Mouse (Mus musculus) lung, postnatal 25 days (tissue): ENCODE measurements around the gene Ndrg4.
A peak's percentile ranks its signal among the peaks of the same experiment; 100 is the strongest.

Experiments
- DNase-seq: peaks from one replicate; pipeline ENCODE4 v3.0.0; 2022; ENCODE audit warnings: low spot score

Gene Ndrg4

DNA sequence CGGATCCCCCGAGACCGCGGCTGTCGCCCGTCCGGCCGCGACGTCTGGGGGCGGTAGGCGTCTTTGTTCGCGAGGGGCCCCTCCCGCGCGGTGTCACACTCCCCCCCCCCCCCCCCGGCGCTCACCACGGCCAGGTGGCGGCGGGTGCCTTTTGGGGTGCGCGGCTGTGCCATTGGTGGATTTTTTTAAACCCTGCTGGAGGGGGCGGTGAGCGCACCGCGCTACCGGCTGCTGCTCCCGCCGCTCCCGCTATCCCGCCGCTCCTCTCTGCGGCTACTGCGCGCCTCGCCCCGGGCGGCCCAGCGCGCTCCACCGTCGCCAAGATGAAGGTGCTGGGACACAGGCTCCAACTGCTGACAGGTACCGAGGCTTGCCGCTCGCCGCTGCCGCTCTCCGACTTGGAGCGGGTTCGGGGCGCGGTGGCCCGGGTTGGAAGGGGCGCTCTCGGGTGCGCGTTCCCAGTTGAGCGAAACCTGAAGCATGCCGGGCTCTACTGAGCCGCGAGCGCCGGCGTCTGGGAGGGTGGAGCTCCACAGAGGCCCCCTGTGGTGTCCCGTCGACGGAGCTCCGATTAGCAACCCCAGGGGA lies 1.3 kb downstream of the Ndrg4 start:
- no peak for DNase-seq

- peak; percentile 60 for DNase-seq
Observed at GRCm38 (mm10) chr8:95688073-95688672, 11.4 kb downstream of the Ndrg4 start.

DNA sequence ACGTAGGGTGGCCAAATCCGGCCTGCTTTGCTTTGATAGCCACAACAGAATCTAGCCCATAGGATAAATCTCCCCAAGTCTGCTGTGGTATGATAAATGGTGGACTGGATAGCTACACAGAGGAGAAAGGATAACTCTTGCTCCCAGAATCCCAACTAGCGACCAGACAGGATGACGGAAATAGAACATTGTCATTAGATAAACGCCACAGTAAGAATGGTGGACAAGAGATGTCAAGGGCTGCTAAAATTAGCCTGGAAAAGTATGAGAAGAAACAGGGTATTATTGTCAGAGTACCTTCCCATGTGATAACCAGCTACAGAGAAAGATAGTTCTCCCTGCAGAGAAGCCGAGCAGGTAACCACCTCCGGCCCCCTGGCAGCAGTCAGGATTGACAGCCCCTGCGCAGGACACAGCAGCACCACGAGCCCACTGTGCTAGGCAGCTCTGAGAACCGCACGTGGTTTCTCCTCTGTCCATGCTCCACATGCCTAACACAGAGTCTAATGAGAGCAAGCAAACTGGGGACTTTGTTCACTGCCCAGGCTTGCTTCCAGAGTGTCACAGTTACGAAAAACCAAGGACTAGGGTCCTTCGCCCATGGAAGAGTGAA lies 14.3 kb downstream of the Ndrg4 start:
- DNase-seq = no peak

DNA sequence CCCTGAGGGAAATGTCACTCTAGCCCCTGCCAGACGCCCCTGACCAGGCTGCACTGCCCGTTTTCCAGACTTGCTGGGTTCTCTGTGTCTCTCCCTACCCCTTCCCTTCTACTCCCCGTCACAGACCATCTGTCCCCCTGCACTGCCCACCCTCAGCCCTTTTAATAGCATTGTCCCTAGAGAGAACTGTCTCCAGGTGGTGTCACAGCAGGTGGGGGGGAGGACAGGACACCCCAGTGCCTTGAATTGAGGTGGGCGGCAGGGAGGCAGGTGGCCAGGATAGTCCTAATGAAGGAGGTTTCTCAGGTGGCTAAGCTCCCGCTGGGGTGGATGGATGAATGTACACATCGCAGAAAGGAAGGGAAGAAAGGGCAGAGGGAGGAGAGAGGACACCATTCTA lies 17.9 kb downstream of the Ndrg4 start:
- no peak for DNase-seq

DNA sequence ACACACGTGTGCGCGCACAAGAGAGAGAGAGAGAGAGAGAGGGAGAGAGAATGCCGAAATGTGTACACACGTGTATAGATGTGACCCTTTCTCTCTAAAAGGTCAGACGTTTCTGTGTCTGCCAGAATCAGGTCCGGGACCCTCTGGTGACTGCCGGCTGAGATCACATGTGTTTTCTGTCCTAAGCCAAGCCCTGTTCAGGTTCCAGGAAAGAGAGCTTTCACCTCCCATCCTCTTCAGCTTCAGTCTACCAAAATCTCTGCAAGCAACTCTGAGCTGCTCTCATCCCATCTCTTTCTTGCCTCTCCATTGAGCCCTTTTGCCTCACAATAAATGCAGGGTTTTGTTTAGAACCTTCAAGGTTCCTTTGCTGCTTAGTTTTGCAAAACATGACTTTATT lies 19.9 kb downstream of the Ndrg4 start:
- no peak for DNase-seq

GRCm38 (mm10) chr8:95697128-95697527 lies 20.3 kb downstream of the Ndrg4 start:
- DNase-seq = peak; percentile 70

GRCm38 (mm10) chr8:95698179-95698578 lies 21.4 kb downstream of the Ndrg4 start:
- DNase-seq = no peak

DNA sequence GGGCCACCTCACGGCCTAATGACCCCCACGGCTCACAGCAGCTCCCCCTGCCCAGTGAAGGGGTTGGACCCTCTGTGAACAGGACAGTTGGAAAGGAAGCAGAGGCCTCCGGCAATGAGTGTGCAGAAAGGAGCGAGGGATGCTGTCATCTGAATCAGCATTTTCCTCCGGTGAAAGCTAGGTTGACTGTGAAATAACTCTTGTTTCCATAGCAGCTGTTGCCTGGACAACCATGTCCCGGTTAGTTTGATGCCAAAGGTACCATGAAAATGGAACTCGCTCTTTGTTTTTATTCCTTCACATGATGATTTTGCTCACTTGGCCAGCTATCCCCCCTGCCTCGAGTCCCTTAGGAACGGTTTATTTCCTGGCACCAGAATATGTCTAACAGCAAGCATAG lies 23.5 kb downstream of the Ndrg4 start:
- no peak for DNase-seq

DNA sequence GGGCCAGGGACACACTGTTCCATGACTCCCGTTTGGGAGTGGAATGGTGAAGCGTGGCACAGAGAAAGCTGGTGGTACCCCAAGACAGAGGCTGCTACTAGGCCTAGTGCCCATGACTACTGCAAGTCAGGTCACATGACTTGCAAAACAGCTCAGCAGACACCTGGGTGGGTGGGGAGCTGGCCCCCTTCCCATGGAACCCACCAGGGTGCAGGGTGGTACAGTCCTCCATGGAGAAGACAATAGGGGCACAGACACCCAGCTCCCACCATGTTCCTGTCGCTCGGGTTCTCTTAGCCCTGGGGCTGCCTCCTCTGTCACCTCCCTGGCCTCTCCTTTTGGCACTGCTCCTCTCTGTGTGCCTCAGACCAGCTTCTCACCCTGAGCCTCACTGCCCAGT lies 25.0 kb downstream of the Ndrg4 start:
- DNase-seq = no peak

DNA sequence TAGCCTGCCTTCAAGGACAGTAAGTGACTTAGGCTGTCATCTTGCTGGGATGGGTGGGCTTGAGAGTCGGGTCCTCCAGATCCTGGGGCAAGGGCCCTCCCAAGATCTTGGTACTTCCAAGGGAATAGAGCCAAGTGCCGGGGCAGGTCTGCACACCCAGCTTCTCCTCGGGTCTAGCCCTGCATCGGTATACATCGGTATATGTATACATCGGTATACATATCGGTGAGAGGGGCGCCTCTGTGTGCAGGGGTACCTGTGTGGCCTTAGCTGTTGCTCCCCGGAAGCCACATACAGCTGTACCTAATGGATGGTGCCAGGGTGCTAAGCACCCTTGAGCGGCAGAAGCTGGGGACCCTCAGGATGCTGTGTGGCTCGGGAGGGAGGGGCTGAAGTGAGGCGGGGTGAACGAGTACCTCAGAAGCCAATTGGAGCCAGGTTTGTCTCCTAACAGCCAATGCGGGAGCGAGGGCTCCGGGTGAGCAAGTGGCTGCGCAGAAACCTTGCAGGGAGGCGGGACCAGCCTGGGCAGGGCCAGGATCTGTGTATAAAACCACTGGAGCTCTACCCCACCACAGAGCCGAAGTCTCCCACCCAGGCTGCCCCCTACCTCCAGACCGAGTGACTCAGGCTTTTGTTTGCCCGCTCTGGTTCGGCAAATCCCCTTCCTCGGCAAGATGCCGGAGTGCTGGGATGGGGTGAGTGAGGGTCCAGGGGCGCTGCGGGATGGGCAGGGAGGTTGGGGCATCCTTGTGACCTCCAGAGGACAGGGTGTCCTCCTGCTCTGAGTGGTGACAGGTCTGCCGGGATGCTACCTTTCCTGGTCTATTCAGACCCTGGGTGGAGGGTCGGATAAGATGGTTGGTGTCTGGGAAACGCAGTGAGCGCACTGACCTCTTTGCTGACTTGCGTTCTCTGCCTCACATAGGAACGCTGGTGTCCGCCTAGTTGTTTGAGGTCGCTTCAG lies 26.0 kb downstream of the Ndrg4 start:
- DNase-seq = peak; percentile 76

DNA sequence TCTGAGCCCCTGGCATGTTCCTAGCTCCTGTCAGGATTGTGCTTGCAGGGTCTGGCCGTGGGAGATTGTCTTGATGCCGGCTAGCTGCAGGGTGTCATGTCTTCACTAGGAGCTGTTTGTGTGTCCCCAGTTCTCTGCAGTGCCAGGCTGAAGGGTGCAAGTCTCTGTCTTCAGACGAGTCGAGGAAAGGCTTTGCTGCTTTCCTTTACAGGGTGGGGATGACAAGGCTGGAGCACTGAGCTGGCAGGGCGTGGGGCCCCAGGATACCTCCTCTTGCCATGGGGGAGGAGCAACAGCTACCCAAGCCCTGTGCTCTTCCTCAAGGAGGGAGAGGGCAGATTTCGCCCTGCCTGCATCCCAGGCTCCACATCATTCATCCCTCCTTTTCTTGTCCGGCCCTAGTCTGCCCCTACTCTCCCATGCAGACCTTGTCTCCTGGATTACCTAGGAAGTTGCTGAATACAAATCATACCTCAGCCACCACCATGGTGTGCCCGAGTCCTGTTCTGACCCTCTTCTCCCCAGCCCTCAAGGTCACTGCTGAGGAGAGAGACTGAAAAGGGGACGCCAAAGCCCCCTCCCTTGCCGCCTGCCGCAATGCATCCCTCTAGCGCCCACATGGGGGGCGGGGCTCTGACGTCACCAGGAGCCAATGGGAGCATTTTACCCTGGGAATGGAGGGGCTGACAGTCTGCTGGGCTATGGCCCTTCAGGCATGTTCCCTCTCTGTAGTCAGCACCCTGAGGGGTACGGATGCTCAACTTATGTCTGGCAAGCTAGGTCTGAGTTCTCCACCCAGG lies 26.9 kb downstream of the Ndrg4 start:
- DNase-seq = no peak

DNA sequence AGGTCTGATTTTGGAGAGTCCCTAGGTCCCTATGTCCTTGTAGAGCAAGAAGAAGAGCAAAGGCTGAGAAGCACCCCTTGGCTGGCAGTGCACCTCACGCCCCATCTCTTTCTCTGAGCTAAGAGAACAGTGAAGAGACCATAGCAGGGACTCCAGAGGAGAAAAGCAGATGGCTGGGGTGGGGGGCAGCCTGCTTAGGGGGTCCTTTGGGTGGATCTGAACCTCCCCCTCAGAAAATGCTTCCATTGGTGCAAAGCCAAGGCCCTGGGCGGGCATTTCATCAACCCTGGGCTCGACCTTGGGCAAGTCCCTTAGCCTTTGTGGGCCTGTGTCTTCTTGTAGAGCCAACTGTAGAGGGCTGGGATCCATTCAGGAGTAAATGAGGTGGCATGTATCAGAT lies 27.8 kb downstream of the Ndrg4 start:
- DNase-seq = no peak

DNA sequence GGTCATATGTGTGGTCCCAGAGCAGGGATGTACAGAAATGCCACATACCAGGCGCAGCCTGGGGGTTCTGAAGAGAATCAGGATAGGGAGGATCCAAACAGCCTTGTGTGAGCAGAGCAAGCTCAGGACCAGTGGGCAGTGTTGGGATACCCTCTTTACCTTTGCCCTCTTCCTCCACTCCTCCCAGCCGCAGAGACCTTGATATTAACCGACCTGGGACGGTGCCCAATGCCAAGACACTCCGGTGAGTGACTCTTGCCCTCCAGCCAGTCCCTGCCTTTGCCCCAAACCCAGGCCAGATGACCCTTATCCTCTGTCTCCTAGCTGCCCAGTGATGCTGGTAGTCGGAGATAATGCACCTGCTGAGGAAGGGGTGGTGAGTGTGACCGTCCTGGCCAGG lies 32.8 kb downstream of the Ndrg4 start:
- no peak for DNase-seq

- no peak for DNase-seq
Observed at GRCm38 (mm10) chr8:95711029-95711428, 34.2 kb downstream of the Ndrg4 start.

- no peak for DNase-seq
Observed at GRCm38 (mm10) chr8:95712395-95712794, 35.6 kb downstream of the Ndrg4 start.

GRCm38 (mm10) chr8:95713100-95714010 lies 36.6 kb downstream of the Ndrg4 start:
- DNase-seq = peak; percentile 66

- DNase-seq = no peak
Observed at GRCm38 (mm10) chr8:95714367-95714766, 37.6 kb downstream of the Ndrg4 start.

- no peak for DNase-seq
Observed at GRCm38 (mm10) chr8:95714837-95715413, 38.1 kb downstream of the Ndrg4 start.

DNA sequence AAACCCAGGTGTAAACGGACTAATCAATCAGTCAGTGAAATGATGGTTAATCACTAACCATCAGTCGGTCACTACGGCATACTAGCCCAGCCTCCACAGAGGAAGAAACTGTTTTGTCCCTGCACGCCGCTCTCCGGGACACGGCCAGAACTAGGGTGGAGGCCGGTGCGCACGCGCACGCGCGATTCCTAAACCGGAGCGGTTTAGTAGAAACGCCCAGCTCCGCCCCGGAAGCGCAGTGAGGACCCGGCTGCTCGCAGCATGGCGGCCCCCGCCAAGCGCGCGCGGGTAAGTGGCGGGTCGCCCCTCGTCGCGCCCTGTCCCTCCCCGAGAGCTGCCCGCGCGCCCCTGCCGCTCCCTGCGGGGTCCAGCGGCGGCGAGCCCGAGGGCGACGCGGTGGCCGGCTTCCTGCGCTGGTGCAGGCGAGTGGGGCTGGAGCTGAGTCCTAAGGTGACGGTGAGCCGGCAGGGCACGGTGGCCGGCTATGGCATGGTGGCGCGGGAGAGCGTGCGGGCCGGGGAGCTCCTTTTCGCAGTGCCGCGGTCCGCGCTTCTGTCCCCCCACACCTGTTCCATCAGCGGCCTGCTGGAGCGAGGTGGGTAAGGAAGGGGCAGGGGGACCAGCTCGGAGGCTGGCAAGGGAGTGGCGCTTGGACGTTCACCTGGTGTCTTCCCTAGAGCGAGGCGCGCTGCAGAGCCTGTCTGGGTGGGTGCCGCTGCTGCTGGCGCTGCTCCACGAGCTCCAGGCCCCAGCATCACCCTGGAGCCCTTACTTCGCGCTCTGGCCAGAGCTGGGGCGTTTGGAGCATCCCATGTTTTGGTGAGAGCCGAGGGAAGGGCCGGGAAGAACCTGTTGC lies 39.1 kb downstream of the Ndrg4 start, which contains the start of gene Setd6:
Setd6 (plus strand) TSS at position 206 of the 856 bp plus-strand sequence.
- peak; percentile 85 for DNase-seq
